Mouse (Mus musculus) gastrocnemius, postnatal 10 days (tissue): Measurements from ENCODE around the gene Tdp1. TPM values are rescaled to one million over a fixed set of nuclear protein-coding genes. Genes with fewer than 3 reads are reported as not detected.
A peak's percentile ranks its signal among the peaks of the same experiment; 100 is the strongest.
"Not testable (repeated sequence)": the region's sequence is repeated elsewhere in the genome, so short reads cannot be mapped to it uniquely, and the experiment has no call there.

Source experiments
- DNase-seq: peaks from one replicate; pipeline ENCODE4 v3.0.0; 2021; ENCODE audit warnings: mixed read lengths
- total RNA-seq, 2 experiments: library from RNA; stranded (reverse); gene quantifications; 2 replicates each; pipeline ENCODE4 v1.2.3; 2021

The Tdp1 gene
- total RNA-seq, 2 experiments from 2014 or later = 7.8 to 11.9 TPM

DNA sequence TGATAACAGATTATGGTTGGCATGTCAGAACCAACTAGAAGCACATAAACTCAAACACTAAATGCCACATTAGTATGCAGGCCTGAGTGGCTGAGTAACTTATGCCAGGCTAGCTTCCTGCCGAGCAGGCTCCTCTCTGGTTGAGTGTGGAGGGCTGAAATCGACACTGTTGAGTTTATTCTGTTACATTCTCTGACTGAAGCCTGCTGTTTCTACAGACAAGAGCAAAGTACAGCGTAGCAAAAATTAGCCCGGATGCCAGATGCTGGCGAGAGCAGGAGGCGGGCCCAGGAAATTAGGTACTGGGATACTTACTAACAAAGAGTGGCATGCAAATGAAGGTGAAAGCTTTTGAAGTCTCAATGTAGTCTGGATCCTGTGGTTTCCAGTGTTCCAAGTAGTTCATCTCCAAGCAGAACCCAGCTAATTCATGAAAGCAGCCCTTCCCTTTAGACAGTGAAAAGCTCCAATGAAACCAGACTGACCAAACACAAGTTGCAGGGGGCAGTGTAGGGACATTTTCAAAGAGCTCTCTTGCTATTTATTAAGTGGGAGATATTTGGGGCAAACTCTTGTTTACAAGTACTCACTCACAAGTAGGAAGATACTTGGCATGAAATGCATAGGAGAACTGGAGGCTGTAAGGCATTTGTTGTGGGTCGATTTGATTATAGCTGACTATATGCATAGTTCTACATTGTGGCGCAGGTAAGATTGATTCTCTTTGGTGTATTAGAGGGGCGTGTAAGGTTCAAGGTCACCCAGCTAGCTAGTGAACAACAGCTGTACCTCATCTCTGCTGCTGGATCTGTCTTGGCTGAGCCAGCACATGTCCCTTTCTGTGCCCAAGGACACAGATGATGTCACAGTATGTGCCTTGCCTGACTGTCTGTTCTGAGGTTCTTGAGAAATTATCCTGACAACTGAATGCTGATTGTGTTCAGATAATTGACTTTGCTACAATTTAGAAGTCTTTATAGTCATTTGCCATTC is 74.0 kb downstream of the Tdp1 start:
- DNase-seq = no peak

DNA sequence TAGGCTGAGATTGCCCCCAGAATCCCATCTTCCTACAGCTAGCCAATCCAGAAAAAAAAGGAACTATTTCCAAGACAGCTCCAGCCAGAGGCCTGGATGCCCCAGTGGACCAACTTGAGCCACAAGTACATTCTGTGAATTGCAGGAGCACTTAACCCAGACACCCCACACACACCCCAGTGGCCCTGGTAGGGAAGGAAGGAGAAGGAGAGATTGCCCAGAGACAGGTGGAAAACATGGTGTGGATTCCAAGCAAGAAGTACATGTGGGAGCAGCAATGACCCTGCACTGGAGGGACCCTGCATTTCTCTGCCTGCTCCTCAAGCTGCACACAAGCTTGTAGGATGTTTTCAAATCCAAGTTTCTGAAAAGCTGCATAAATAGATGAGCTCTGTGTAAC is 75.0 kb downstream of the Tdp1 start:
- no peak for DNase-seq

DNA sequence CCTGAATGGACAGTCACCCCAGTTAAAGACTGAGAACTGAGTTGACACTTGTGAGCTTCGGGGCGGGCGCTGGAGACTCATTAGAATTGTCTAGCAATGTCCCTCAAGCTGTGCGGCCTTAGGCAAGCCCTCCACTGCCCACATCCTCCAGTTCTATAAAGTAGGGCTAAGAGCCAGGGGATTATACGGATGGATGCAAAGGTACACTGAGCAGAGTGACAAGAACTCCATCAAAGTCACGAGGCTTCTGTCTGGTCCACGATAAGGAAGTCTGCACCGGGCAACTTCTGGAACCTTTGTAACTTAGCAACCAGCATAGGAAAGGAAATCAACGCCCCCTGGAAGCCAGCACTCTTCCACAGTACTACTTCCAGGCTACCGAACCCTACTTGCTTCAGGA is 75.6 kb downstream of the Tdp1 start:
- no peak for DNase-seq

DNA sequence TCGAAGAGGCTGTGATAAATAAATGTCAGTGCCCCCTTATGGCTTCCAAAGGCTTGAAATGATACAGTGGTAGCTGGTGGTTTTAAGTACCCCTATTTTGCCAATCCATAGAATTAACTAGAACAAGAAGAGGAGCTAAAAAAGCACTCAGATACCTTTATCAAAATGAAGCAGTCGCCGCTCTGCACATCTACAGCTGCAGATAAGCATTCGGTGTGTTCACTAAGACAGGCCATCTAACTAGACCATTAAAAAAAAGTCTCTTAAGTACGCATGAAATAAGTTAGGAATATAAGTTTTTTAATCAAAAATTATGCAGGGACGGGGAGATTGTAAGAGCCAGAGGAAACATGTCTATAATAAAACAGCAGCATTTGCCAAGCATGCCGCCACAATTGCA is 76.4 kb downstream of the Tdp1 start:
- DNase-seq = no peak

DNA sequence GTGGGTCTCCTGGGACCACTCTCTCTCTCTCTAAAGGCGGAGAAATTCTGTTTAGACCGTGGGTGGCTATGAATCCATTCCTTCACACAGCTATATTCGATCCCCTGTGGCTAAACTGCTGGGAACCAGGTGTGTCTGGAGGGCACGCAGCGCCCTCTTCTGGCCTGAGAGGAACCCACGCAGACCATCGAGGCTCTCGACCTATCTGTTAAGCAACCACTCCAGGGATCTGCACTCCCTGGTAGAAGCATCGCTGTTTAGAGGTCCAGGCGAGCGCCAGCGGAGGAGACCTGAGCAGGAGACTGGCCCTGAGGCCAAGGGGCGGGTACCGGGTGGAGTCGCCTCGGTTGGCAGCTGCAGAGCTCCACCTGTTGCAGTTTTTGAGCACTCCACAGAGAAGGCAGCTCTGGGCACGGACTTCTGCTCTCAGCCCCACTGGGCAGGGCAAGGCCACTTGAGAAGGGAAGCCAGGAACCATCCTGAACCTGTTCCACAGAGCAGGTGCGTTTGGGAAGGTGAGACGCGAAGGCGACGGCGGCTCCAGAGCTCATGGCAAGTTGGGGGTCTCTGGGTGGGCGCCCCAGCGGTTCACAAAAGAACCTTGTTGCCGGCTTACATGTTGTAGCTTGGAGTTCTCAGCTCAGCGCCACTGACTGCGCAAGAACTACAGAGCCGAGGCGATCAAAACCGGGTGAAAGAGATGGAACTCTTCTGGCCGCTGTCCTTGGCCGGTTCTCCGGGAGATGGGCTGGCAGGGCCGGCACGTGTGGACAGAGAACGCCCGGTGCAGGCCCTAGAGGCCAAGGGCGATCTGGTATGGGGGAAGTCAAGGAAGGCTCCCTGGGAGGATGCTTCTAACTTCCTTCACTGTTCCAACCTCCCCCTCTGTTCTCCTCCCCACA is 80.2 kb downstream of the Tdp1 start, which contains the start of gene Kcnk13:
Gene Kcnk13, plus strand, starts transcription at position 199 of the 902 bp plus-strand sequence.
- peak; percentile 58 for DNase-seq

DNA sequence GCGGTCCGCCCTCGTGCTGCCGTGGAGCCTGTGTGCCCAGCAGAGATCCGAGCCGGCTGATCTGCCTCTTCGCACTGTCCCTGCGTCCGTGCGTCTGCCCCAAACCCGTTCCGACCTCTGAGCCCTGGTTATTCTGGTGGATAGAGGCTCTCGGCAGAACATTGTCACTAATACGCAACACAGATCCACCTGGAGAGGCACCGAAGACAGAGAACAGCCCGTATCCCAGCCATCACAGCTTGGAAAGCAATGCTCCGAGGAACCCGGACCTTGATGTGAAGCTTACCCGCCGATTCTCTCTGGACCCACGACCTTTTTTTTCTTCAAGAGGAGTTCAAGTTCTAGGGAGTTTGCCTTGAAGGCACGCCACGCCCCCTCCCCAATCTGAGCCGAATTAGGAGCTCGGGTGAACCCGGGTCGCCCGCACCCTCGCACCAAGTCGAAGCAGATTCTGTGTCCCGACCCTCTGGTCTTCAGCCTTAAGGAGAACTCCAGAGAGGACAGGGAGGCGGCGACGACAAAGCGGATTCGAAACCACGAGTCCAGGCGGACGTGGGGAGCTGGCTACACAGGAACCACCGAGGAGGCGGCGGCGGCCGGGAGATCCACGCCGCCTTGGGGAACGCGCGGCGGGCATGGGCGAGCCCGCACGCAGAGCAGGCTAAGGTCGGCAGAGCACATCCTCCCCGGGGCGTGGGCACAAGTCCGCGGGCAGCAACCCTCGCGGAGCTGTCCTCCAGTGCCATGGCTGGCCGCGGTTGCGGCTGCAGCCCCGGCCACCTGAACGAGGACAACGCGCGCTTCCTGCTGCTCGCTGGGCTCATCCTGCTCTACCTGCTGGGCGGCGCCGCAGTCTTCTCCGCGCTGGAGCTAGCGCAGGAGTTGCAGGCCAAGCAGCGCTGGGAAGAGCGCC is 81.1 kb downstream of the Tdp1 start:
- DNase-seq = peak; percentile 57

DNA sequence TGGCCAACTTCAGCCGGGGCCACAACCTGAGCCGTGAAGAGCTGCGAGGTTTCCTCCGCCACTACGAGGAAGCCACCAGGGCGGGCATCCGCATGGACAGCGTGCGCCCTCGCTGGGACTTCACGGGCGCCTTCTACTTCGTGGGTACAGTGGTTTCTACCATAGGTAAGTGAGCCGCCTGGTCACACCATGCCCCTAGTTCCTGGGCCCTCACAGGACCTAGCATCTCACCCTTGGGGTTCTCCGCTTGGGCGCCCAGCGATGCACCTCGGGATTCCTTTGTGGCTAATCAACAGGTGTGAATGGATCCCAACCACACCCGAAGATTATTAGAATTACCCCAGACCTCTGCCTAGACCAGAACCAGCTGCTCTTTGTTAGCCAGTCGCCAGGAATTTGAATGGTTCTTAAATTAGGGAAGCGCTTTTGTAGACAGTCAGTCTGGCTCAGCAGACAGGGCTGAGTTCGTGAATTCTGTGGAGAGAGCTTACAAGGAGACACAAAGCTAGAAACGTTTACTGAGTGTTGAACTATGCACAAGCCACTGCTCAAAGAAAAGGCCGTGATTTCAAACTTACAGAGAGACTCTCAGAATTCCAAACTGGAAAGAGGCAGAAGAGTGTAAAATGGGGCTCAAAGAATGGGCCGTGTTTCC is 81.9 kb downstream of the Tdp1 start:
- DNase-seq = no peak

DNA sequence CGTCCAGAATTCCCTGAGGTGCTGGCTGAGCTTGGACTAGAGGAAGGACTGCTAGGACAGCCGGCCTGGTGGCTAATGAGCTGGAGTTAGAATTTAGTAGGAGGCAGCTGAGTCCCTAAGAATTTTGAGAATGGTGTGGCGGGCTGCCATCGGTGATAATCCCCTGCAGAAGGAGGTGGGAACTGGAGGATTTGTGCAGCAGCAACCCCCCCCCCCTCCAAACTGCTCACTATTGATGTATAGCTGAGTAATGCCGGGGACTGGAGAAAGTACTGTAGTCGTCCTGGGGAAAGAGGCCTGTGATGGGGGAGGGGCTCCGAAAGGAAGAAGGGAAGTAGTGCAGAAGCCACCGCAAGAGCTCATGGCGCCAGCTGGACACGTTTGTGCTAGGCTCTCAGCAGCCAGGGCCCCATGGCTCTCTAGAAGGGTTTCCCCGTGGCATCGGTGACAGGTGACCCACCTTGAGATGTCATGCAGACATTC is 82.6 kb downstream of the Tdp1 start:
- DNase-seq = no peak

DNA sequence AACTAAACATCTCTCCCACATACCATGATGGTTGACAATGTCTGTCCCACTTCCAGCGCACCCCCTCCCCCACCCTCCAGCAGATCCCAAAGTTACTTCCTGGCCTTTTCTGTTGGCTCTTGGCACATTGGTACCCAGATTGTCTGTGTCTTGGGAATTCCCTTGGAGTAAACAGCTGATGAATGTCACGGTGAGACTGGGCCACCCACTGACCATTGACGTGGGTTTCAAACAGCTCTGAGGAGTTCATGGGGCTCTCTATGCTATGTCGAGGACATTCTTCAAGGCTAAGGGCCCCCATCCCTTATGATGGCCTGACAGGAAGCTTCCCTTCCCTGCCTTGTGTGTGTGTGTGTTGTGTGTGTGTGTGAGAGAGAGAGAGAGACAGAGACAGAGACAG is 85.6 kb downstream of the Tdp1 start:
- DNase-seq = no peak

DNA sequence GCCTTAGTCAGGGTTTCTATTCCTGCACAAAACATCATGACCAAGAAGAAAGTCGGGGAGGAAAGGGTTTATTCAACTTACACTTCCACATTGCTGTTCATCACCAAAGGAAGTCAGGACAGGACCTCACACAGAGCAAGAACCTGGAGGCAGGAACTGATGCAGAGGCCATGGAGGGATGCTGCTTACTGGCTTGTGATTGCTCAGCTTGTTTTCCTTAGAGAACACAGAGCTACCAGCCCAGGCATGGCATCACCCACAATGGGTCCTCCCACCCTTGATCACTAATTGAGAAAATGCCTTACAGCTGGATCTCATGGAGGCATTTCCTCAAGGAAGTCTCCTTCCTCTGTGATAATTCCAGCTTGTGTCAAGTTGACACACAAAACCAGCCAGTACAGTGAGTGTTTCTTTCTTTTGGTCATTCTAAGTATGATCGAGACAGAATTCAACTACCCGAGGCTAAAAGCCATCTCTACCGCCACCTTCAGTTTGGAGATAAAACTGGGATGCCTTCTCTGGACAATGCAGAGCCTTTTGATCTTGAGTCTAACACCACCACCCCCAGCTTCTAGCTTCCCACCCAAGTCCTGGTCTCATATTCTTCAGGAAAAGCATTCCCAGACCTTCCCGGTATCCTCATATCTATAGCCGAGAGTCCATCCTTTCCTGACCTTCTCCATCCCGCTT is 87.0 kb downstream of the Tdp1 start:
- not testable (repeated sequence) for DNase-seq

DNA sequence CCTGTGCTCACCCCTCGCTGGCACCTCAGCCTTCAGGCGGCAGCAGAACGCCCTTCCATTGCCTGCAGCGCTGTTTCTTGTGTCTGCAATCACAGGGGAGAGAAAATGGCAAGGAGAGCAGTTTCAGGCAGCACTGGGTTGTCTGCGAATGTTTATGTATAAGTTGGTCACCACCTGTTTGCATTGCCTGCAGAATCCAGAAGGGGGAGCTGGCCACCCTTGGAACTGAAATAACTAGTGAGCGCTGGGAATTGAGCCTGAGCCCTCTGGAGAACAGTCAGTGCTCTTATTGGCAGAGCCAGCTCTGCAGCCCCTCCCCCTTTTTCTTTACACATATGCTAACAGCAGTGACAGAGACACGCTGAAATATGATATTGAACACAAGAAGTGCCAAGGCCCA is 88.5 kb downstream of the Tdp1 start:
- DNase-seq = no peak

DNA sequence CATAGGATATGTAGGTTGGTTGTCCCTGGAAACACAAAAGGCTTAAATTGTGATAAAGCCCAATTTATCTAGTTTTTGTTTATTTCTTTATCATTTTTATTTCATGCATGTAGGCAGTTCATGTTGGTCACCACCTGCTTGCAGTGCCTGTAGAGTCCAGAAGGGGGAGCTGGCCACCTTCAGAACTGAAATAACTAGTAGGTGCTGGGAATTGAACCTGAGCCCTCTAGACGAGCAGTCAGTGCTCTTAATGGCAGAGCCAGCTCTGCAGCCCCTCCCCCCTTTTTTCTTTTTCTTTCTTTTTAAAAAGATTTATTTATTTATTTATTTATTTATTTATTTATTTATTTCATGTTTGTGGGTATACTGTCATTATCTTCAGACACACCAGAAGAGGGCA is 89.3 kb downstream of the Tdp1 start:
- DNase-seq = no peak

DNA sequence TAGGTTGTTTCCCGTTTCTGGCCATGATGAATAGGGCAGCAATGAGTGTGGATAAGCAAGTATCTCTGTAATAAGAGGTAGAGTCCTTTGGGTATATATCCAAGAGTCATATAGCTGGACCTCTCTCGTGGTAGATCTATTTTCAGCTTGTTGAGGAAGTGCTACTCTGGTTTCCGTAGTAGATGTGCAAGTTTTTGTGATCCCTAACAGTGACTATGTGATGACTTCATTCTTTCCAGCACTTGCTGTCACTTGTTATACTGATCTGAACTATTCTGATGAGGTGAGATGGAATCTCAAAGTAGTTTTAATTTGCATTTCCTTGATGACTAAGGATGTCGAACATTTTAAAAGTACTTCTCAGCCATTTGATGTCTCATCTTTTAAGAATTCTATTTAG is 95.2 kb downstream of the Tdp1 start:
- DNase-seq = no peak

DNA sequence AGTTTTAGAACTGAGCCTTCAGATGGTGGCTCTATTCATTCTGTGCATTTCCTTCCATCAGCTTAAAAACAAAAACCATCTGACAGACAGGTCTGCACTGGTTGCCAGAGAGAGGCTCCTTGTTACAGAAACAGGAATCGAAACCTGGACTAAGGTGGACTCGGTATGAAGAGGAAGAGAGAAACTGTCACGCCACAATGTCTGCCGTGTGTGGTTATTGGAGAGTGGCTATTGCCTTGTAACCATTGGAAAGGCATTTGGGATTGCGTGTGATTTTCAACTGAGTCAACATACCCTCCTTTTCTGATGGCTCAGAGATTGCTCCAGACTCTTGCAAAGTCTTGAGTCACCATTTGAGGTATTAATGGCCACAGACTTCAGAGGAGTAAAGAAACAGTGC is 102.5 kb downstream of the Tdp1 start:
- DNase-seq = no peak

DNA sequence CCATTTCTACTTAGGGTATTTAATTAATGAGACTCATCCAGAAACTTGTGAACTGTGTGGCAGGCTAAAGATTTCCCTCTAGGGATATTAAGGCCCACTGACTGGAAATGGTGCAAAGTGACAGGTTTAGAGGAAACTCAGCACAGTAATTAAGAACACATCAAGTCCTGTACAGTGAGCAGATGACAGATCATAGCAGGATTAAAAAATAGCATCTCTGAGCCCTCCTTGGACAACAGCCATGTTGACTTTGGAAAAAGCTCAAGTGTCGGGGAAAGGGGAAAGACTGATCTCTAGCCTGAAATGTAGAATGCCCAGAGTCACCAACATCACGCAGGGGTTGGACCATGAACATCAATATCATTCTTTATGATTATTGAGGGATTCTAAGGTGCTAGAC is 103.8 kb downstream of the Tdp1 start:
- DNase-seq = no peak

DNA sequence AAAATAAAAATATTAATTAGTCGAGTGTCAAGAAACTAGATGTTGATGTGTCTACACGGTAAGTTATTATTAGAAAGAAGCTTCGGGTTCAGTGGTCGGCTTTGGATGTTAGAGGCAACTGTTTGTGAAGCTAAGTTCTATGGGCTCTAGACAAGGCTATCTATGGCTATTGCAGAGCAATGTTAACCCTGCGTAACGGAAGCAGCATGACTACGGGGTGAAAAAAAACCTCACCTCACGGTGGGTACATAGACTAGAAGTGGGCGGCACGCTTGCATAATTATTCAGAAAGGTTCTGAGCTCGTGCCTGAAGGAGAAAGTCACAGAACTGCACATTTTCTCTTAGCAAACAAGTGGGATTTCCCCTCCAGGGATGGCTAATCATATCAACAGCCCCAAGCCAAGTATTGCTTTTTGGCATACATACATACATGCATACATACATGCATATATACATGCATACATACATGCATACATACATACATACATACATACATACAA is 108.1 kb downstream of the Tdp1 start:
- DNase-seq = no peak

DNA sequence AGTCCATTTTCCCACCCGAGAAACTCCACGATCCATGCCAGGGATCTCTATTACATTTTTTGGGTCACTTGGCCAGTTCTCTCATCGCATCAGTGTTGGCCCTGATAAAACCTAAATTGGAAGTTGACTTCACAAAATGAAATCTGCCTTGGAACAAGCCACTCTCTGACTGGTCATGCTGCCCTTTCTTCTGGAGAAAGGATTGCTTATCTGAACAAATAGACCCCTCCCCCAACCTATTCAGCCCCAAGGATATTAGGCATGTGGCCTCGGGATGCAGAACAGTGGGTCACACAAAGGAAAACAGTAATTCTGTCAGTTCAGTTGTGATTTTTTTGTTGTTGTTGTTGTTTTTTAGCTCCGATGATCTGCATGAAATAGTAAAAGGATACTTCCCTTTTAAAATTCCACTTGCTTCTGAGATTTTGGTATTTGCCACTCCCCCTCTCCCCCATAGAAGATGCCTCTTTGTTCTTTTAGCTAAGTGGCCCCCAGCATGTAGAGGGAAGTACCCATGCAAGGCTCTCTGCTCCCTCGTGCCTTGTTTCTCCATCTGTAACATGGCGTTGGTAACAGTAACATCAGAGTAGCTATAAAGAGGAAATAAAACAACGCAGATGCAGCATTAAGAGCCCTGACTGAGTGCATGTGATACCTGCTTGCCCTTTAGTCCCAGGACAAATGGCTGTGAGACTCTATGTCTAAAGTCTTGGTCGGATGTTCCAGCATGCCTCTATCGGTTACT is 109.0 kb downstream of the Tdp1 start:
- DNase-seq = no peak

DNA sequence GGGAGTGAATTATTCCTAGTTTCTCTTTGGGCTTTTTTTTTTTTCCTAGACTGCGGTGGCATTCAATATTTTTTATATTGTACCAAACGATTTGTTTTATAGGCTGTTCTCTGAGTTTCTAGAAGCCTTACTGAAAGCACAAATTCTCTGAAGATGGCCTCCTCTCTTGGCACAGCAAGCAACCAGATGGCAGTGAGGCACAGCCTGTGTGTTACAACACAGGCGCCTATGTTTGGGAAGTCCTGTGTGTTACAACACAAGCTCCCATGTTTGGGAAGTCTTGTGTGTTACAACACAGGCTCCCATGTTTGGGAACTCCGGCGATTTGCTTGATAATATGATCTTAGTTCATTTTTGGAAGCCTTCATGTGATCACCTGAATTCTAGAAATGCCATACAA is 111.6 kb downstream of the Tdp1 start:
- no peak for DNase-seq

DNA sequence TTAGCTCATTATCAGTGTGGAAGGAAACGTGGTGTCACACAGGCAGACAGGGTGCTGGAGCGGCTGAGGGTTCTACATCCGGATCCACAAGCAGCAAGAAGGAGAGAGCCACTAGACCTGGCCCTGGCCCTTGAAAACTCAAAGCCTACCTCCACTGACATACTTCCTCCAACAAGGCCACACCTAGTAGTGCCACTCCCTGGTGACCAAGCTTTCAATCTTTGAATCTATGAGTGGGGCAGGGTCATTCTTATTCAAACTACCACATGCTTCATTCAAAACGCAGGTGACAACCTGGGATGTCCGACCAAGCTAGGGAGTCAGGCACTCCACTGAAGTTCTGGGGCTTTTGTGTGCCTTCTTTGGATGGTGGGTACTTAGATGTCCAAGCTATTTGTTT is 115.4 kb downstream of the Tdp1 start:
- DNase-seq = no peak

DNA sequence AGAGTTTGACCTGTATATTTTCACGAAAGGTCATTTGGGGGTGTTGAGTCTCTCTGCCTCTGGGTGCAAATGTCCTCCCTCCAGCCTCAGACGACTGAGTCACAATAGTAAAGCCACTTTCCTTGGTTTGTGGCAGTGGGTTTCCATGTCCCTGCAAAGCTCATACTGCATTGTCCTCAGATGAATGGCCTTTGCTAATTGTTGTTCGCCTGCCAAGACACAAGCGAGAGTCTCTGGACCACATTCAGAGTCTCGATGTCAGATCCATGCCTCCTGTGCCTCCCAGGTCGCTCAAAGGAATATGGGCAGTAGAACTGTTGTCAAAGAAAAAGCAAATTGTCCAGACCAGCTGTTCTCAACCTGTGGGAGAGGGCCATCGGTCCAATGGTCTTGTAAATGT is 116.1 kb downstream of the Tdp1 start:
- no peak for DNase-seq
